Mouse (Mus musculus): ENCODE measurements around the gene Ythdf1.

- TF ChIP-seq GATA1 (IDR thresholded peaks at IDR 0.05; ENCODE audit: borderline replicate concordance, low read length) (no peak), FLI1 (IDR thresholded peaks at IDR 0.05; ENCODE audit: low read length) (no peak)
Observed at GRCm38 (mm10) chr2:180954061-180955047, 33.6 kb upstream of the Ythdf1 start, which contains the start of gene Nkain4.

All from megakaryocyte, embryonic 14.5 days (primary cell).